In genomic region chr7:100012085-100012484, GRCm38 (mm10) we compare ENCODE assay signal across 1 mouse cellular context.
A peak's percentile ranks its signal among the peaks of the same experiment; 100 is the strongest.
TF ChIP-seq lines count a peak whose summit lies in the region.

No protein-coding gene starts in this region.

TF ChIP-seq in MEL, 35 proteins besides CTCF, POLR2A, EP300 and RAD21 (continued from another document):
- TF ChIP-seq GATA1 (IDR thresholded peaks at IDR 0.05; ENCODE audit: low read depth, low read length) (peak; percentile 36; the same call in 1 of the 2 replicates), ZNF384 (IDR thresholded peaks at IDR 0.05; ENCODE audit: low read depth, low read length) (no peak), USF2 (IDR thresholded peaks at IDR 0.05; ENCODE audit: borderline replicate concordance in 1 of 2, insufficient read depth in 1 of 2, low read depth in 1 of 2, low read length in 2 of 2) (no peak), POLR2AphosphoS5 (IDR thresholded peaks at IDR 0.05; ENCODE audit: borderline replicate concordance, low read depth, low read length) (no peak), TAL1 (IDR thresholded peaks at IDR 0.05; ENCODE audit: low read length) (no peak), MYB (IDR thresholded peaks at IDR 0.05; ENCODE audit: low read depth, low read length) (no peak), TCF12 (IDR thresholded peaks at IDR 0.05; ENCODE audit: low read depth, low read length) (peak; percentile 58; the same call in 1 of the 2 replicates), ELF1 (IDR thresholded peaks at IDR 0.05; ENCODE audit: low read depth, low read length) (no peak), ZC3H11A (IDR thresholded peaks at IDR 0.05; ENCODE audit: low read depth, low read length) (no peak), MAZ (IDR thresholded peaks at IDR 0.05; ENCODE audit: low read depth, low read length) (no peak), GABPA (IDR thresholded peaks at IDR 0.05; ENCODE audit: low read depth, low read length) (no peak), NELFE (IDR thresholded peaks at IDR 0.05; ENCODE audit: low read depth, low read length) (no peak), KAT2A (conservative IDR thresholded peaks at IDR 0.05; ENCODE audit: low read depth, low read length) (no peak), POLR2AphosphoS2 (IDR thresholded peaks at IDR 0.05; ENCODE audit: low read length) (no peak), CHD1 (IDR thresholded peaks at IDR 0.05; ENCODE audit: low read depth, low read length) (no peak), MYC (IDR thresholded peaks at IDR 0.05; ENCODE audit: low read depth, low read length) (no peak), ZMIZ1 (IDR thresholded peaks at IDR 0.05; ENCODE audit: low read depth, low read length) (no peak), HCFC1 (IDR thresholded peaks at IDR 0.05; ENCODE audit: low read depth, low read length) (no peak), TBP (IDR thresholded peaks at IDR 0.05; ENCODE audit: low read depth, low read length) (no peak), ZKSCAN1 (IDR thresholded peaks at IDR 0.05; ENCODE audit: low read depth, low read length) (no peak), BHLHE40 (IDR thresholded peaks at IDR 0.05; ENCODE audit: borderline replicate concordance, low read depth, low read length) (no peak), MAFK (IDR thresholded peaks at IDR 0.05; ENCODE audit: borderline replicate concordance, low read depth, low read length) (no peak), JUND (IDR thresholded peaks at IDR 0.05; ENCODE audit: low read depth, low read length) (no peak), ETS1 (IDR thresholded peaks at IDR 0.05; ENCODE audit: low read depth, low read length) (peak; percentile 31; the same call in 1 of the 2 replicates), USF1 (IDR thresholded peaks at IDR 0.05; ENCODE audit: low read depth, low read length) (no peak), SIN3A (IDR thresholded peaks at IDR 0.05; ENCODE audit: low read length) (no peak), UBTF (IDR thresholded peaks at IDR 0.05; ENCODE audit: borderline replicate concordance, insufficient read depth, low read depth, low read length) (no peak)
